Mouse (Mus musculus): ENCODE results near the gene Acod1. TPM values are rescaled to one million over a fixed set of nuclear protein-coding genes. Genes with fewer than 3 reads are reported as not detected.

Gene Acod1
- total and polyA plus RNA-seq, 3 experiments = 0.06 TPM; not detected in 2

GRCm38 (mm10) chr14:103102246-103102645 is 55.5 kb downstream of the Acod1 start:
- no peak for DNase-seq

- DNase-seq = no peak
Measured at GRCm38 (mm10) chr14:103102731-103103335, 56.1 kb downstream of the Acod1 start.

Other genes with a start within 250 kb of the Acod1 start
- gene Kctd12, start 64.3 kb upstream of the Acod1 start, total RNA-seq (2021) = 10 to 100 TPM; 29.3 to 33.3 TPM
- 35.9 and 38.5 TPM in 2 replicates for gene Kctd12, start 64.3 kb upstream of the Acod1 start, polyA plus RNA-seq (2012; rRNA removed)
- 10 to 100 TPM; 33.0 to 35.2 TPM for gene Cln5, start 23.2 kb downstream of the Acod1 start, total RNA-seq (2021)
- gene Cln5, start 23.2 kb downstream of the Acod1 start, polyA plus RNA-seq (2012; rRNA removed) = 38.2 and 38.7 TPM in 2 replicates
- gene Fbxl3, start 52.6 kb downstream of the Acod1 start, total RNA-seq (2021) = 10 to 100 TPM; 71.4 to 82.8 TPM
- gene Fbxl3, start 52.6 kb downstream of the Acod1 start, polyA plus RNA-seq (2012; rRNA removed) = 40.0 and 45.1 TPM in 2 replicates